Mouse (Mus musculus): ENCODE results near the gene Apoe.

- TF ChIP-seq USF1 (IDR thresholded peaks at IDR 0.05; ENCODE audit: low read depth) (no peak), CTCF (IDR thresholded peaks at IDR 0.05; ENCODE audit: control insufficient read depth, insufficient read depth, insufficient read length) (no peak)
Observed at GRCm38 (mm10) chr7:19688101-19688500, 10.9 kb downstream of the Apoe start.

Data from C2C12 (cell line).